Mouse (Mus musculus) bone marrow, adult 2 months (tissue): ENCODE measurements around the gene Stx2. TPM values are rescaled to one million over a fixed set of nuclear protein-coding genes. Genes with fewer than 3 reads are reported as not detected.

Experiments
- H3K27ac ChIP-seq: fragments of 200-500 bp; 2 replicates; pipeline ENCODE4 v1.5.1; 2012; ENCODE audit warnings: low read depth, mild to moderate bottlenecking, control low read depth, inconsistent platforms, low read length; ENCODE audit not compliant: control insufficient read depth, poor library complexity, insufficient read depth
- H3K4me1 ChIP-seq: fragments of 200-500 bp; 2 replicates; pipeline ENCODE4 v1.6.1; 2011; ENCODE audit warnings: low read length; ENCODE audit not compliant: control insufficient read depth, insufficient read depth
- H3K4me3 ChIP-seq: fragments of 200-500 bp; replicated peaks from 2 replicates; pipeline ENCODE3; 2011; ENCODE audit warnings: mild to moderate bottlenecking, low read depth, low read length, control low read depth; ENCODE audit not compliant: control insufficient read depth
- CTCF ChIP-seq: fragments of 200-500 bp; IDR thresholded peaks from 2 replicates; pipeline ENCODE4 v1.5.1; 2011; ENCODE audit warnings: low read length, control low read depth; ENCODE audit not compliant: control insufficient read depth, insufficient read depth
- POLR2A ChIP-seq: fragments of 200-500 bp; IDR thresholded peaks from 2 replicates; pipeline ENCODE4 v1.6.1; 2011; ENCODE audit warnings: low read depth, mild to moderate bottlenecking, control low read depth, low read length, borderline replicate concordance; ENCODE audit not compliant: control insufficient read depth
- WGBS: fragments of 180-500 bp; shearing (Covaris S2); methylation state at CpG from one replicate; pipeline ENCODE4 v1.1.7; 2018; 5-methylcytosine and 5-hydroxymethylcytosine counted together
- polyA plus RNA-seq: library from polyadenylated mRNA; stranded (reverse); fragments of >200 nt; gene quantifications from 2 replicates; pipeline ENCODE4 v1.2.4, GENCODE M21; 2011; ENCODE audit warnings: low replicate concordance; ENCODE audit not compliant: missing spikeins, insufficient read depth, insufficient read length

Stx2 gene
- polyA plus RNA-seq, 1 experiment: 90.6 TPM

DNA sequence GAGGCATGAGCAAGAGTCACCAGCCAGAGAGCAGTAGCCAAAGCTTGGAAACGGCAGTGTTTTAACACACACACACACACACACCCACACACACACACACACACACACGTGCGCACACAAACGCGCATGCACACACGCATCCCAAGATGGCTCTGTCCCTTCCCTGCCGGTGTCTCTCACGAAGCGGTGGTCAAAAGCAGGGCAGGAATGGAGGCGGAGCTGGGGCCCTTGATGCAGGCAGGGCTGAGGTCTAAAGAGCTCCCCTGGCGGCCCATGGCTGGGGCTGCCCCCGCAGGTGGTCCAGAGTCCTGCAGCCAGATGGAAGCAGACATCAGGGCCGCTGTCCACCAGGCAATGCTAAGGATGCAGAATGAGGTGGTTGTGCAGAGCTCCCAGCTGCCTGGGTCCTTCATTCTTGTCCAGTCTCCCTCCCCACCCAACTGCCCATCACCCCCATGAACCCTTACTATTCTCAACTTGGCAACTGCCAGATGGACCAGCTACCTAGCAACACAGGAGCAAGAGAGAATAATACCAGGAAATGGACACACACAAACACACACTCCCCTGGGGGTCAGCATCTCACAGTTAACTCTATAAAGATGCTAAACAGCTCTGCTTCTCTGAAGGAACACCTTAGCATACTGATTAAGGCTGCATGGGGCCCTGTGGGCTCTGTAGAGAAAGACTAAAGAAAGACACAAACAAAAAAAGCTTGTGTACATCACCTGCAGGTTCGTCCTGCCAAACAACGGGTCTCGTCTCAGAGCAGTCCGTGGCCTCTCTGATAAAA, 54.9 kb downstream of the Stx2 start, which contains the start of gene Rimbp2:
Gene Rimbp2 (minus strand): TSS at position 209 of the 793 bp plus-strand sequence.
- TF ChIP-seq POLR2A (no peak), CTCF (no peak)
- no peak within 1 kb of the TSS for H3K4me3 ChIP-seq
- WGBS: 15% methylated on average over 17 of the region's 17 CpGs
- H3K4me1 ChIP-seq: no peaks in the 10 kb centered on the region
- no peak within 1 kb of the TSS for H3K27ac ChIP-seq

DNA sequence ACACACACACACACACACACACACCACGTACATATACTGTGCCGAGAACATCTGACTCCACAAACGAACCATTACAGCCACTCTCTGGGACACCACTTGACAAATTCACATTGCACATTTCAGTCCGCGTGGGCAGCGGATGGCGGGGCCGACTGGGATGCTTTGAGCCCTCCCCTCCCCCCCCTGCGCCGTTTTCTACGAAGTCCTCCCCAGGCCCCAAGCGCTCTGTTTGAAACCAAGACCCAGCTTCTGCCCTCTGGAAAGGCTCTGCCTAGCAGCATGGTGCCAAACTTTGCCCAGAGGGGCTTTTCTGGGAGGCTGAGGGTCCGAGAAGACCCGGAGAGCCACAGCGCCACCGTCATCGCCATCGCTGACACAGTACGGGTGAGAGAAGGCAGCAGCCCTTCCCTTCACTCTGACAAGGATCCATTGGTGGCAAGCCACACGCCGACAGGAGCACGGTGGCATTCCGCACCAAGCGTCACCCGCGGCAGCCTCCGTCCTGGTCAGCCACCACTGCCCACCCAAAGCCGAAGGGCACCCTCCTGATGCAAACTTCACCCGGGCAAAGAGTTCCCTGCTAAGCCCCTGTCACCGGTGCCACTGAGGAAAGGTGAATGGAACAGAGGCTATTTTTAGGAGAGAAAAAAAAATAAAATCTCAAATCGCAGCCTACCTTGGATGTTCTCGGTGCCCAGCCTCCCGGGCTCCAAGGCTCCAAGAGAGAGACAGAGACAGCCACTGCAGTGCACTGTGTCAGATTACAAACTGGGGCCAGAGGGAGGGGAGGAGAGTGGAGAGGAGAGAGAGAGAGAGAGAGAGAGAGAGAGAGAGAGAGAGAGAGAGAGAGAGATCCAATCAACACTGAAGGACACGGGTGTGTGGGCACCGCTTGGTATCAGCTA, 55.8 kb downstream of the Stx2 start:
- 8% methylated on average over 35 of the region's 35 CpGs for WGBS
- TF ChIP-seq POLR2A: peak; percentile 19; the same call in 1 of the 2 replicates
- no peak for TF ChIP-seq CTCF
- Histone ChIP-seq H3K4me3 (no peak overlapping the region), H3K27ac (no peak overlapping the region), H3K4me1 (no peaks in the 10 kb centered on the region)

- Histone ChIP-seq H3K4me3 (no peak overlapping the region), H3K27ac (no peak overlapping the region), H3K4me1 (no peaks in the 10 kb centered on the region)
- no peak for TF ChIP-seq CTCF
- TF ChIP-seq POLR2A: no peak
- WGBS: 34% methylated on average over 4 of the region's 4 CpGs
Measured at GRCm38 (mm10) chr5:128951472-128951871, 56.9 kb downstream of the Stx2 start.

DNA sequence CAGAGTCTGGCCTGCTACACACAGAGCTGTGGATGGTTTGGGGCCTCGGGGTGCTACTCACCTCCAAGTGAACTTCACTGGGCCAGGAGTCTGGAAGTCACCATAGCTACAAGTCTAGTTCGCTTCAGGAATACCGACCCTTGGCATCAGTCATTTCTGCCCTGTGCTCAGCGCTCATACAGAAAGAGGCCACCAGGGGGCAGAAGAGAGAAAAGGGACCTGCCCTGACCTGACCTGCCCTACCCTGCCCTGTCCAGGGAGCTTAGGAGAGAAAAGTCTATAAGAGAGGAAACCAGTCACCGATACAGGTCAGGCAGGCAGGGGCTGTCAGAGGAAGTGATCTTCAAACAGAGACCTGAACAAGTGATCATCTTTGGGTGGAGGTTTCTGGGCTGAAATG, 61.3 kb downstream of the Stx2 start:
- H3K27ac ChIP-seq: no peak overlapping the region
- WGBS: 65% methylated on average over 5 of the region's 5 CpGs
- H3K4me3 ChIP-seq: no peak overlapping the region
- TF ChIP-seq POLR2A: no peak
- TF ChIP-seq CTCF: peak; percentile 42; the same call in 1 of the 2 replicates
- no peaks in the 10 kb centered on the region for H3K4me1 ChIP-seq

- H3K4me3 ChIP-seq: no peak overlapping the region
- no peak overlapping the region for H3K27ac ChIP-seq
- WGBS: 82% methylated on average over 10 of the region's 10 CpGs
- TF ChIP-seq POLR2A (no peak), CTCF (no peak)
- no peaks in the 10 kb centered on the region for H3K4me1 ChIP-seq
Measured at GRCm38 (mm10) chr5:128940436-128940835, 67.9 kb downstream of the Stx2 start.

GRCm38 (mm10) chr5:128935359-128935899, 72.9 kb downstream of the Stx2 start:
- H3K4me3 ChIP-seq: no peak overlapping the region
- TF ChIP-seq POLR2A: no peak
- no peak for TF ChIP-seq CTCF
- WGBS: 76% methylated on average over 6 of the region's 6 CpGs
- H3K4me1 ChIP-seq: no peaks in the 10 kb centered on the region
- H3K27ac ChIP-seq: no peak overlapping the region

Other genes with a start within 250 kb of the Stx2 start
- gene Rimbp2, start 55.1 kb downstream of the Stx2 start, polyA plus RNA-seq: not detected in 2 replicates
- gene Ran, start 11.5 kb upstream of the Stx2 start, polyA plus RNA-seq: 135 and 227 TPM in 2 replicates
- 0.47 and 1.7 TPM in 2 replicates for gene Adgrd1, start 88.2 kb upstream of the Stx2 start, polyA plus RNA-seq